Mouse (Mus musculus) limb, embryonic 11.5 days (tissue): ENCODE measurements around the gene Nucb1. TPM values are rescaled to one million over a fixed set of nuclear protein-coding genes. Genes with fewer than 3 reads are reported as not detected.
A peak's percentile ranks its signal among the peaks of the same experiment; 100 is the strongest.

Experiments
- ATAC-seq: fragments of 200-750 bp; cut with Nextera tagmentation; 2 replicates; pipeline ENCODE4 v1.8.0; 2017; ENCODE audit warnings: low read depth; ENCODE audit not compliant: insufficient number of reproducible peaks, low FRiP score, low TSS enrichment
- DNase-seq: peaks from one replicate; pipeline ENCODE4 v3.0.0-alpha.2; 2015; ENCODE audit warnings: low spot score
- H3K27ac ChIP-seq: fragments of 300-500 bp; sonication (generic); replicated peaks from 2 replicates; pipeline ENCODE4 v1.5.1; 2014; ENCODE audit warnings: low read depth, mild to moderate bottlenecking, low read length
- H3K27me3 ChIP-seq: fragments of 300-500 bp; sonication (generic); 2 replicates; pipeline ENCODE4 v1.6.1; 2014; ENCODE audit warnings: mild to moderate bottlenecking, low read length, mixed read lengths; ENCODE audit not compliant: control insufficient read depth, insufficient read depth
- H3K36me3 ChIP-seq: fragments of 300-500 bp; sonication (generic); 2 replicates; pipeline ENCODE4 v1.6.1; 2014; ENCODE audit warnings: mild to moderate bottlenecking, low read length, moderate library complexity, mixed read lengths; ENCODE audit not compliant: control insufficient read depth, insufficient read depth
- H3K4me1 ChIP-seq: fragments of 300-500 bp; sonication (generic); 2 replicates; pipeline ENCODE4 v1.6.1; 2014; ENCODE audit warnings: low read length, mixed read lengths; ENCODE audit not compliant: control insufficient read depth, insufficient read depth
- H3K4me2 ChIP-seq: fragments of 300-500 bp; sonication (generic); 2 replicates; pipeline ENCODE4 v1.6.1; 2014; ENCODE audit warnings: low read depth, mild to moderate bottlenecking, moderate library complexity; ENCODE audit not compliant: severe bottlenecking
- H3K4me3 ChIP-seq: fragments of 300-500 bp; sonication (generic); 2 replicates; pipeline ENCODE4 v1.5.1; 2014; ENCODE audit warnings: low read depth, low read length
- H3K9ac ChIP-seq: fragments of 300-500 bp; sonication (generic); 2 replicates; pipeline ENCODE4 v1.6.1; 2014; ENCODE audit warnings: mild to moderate bottlenecking, low read length
- H3K9me3 ChIP-seq: fragments of 300-500 bp; sonication (generic); 2 replicates; pipeline ENCODE4 v1.6.1; 2016; ENCODE audit warnings: low read length; ENCODE audit not compliant: control insufficient read depth
- WGBS: fragments of 180-500 bp; shearing (Covaris S2); extraction: QIAGEN DNeasy Blood & Tissue Kit; methylation state at CpG from one replicate; pipeline ENCODE4 v1.1.7; 2014; 5-methylcytosine and 5-hydroxymethylcytosine counted together
- polyA plus RNA-seq: library from polyadenylated mRNA; unstranded; fragments of >200 nt; fragmentation: Nextera tagmentation; extraction: Ambion mirVana; gene quantifications from 2 replicates; pipeline ENCODE4 v1.2.1, GENCODE M21; 2014

The Nucb1 gene
- polyA plus RNA-seq, 1 experiment from 2014 or later = 122 TPM

DNA sequence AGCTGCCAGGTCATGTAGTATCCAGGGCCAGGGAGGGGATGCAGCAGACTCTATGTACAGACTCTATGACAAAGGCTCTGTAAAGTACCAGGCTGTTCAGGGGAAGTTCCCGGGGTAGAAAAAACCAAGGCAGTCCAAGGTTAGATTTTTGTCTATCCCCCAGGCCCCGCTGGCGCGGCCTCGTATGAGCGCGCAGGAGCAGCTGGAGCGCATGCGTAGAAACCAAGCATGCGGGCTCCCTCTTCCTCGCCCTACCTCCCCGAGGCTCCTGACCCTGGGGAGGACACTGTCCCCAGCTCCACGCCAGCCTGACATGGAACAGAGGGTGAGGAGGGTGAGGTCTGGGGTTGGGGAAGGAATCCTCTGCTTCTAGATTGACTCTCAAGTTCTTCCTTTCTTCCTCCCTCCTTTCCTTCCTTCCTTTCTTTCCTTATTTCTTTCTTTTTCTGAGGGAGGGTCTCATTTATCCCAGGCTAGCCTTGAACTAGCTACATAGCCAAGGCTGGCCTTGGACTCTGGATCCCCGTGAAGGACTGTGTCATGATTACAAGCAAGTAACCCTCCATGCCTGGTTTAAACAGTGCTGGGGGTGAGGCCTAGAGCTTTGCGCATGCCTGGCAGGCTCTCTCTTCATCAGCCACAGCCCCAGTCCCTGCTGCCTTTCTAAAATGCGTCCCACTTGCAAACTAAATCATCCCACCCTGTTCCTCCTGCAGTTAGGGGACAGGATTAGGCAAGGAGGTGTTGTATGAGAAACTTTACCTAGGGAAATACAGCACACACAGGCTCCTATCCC, 39.6 kb upstream of the Nucb1 start:
- Histone ChIP-seq H3K27ac (no peak overlapping the region), H3K4me2 (no peak overlapping the region), H3K9me3 (no peaks in the 10 kb centered on the region), H3K36me3 (no peaks in the 10 kb centered on the region), H3K27me3 (no peaks in the 10 kb centered on the region), H3K4me1 (0 out of 2 replicates have a peak, but pooled peaks cover 2% of the 10 kb centered on the region), H3K4me3 (no peak overlapping the region), H3K9ac (no peak overlapping the region)
- no peak for DNase-seq
- 85% methylated on average over 16 of the region's 16 CpGs for WGBS
- ATAC-seq = no peak

DNA sequence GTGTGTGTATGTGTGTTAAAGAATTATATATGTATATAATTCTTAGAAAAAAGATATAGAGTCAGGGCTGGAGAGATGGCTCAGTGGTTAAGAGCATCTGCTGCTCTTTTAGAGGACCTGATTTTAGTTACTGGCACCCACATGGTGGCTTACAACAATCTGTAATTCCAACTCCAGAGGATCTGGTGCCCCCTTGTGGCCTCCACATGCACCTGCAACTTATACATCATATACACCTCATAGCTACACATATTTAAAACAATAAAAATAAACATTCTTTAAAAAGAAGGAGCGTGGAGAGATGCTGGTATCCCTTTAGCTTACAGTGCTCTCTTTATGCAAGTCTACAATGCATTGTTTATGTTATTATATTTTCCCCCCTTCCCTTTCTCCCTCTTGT, 34.3 kb upstream of the Nucb1 start:
- no peak overlapping the region for H3K27ac ChIP-seq

DNA sequence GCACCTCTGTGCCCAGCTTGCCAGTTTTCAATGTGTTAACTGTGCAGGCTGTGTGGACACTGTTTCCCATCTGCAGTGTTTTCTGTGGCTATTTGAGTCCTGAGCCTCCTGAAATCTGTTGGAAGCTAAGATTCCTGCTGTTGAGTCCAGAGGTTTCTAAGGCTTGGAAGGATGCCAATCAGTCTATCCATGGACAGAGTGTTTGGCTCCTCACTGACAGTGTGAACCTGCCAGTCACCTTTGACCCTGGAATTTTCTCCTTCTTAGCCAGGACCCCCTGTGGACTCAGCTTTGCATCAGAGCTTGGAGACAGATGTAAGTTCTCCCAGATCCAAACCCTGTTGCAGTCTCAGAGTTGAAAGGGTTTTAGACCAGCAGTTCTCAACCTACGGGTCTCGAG, 30.0 kb upstream of the Nucb1 start:
- Histone ChIP-seq H3K36me3 (no peaks in the 10 kb centered on the region), H3K9ac (no peak overlapping the region), H3K27me3 (no peaks in the 10 kb centered on the region), H3K4me1 (0 out of 2 replicates have a peak, but pooled peaks cover 5% of the 10 kb centered on the region), H3K9me3 (no peaks in the 10 kb centered on the region; the same call in 1 of the 2 replicates), H3K4me2 (no peak overlapping the region), H3K27ac (no peak overlapping the region), H3K4me3 (no peak overlapping the region)
- DNase-seq = no peak
- 54% methylated on average over 2 of the region's 2 CpGs for WGBS
- no peak for ATAC-seq

More for the DNA sequence above, 34.3 kb upstream of the Nucb1 start:
- H3K4me1 ChIP-seq = no peaks in the 10 kb centered on the region
- no peak overlapping the region for H3K4me3 ChIP-seq
- 83% methylated on average over 1 of the region's 1 CpGs for WGBS
- DNase-seq (no peak), ATAC-seq (no peak)
- H3K27me3 ChIP-seq = no peaks in the 10 kb centered on the region
- H3K4me2 ChIP-seq = no peak overlapping the region
- no peak overlapping the region for H3K9ac ChIP-seq
- H3K9me3 ChIP-seq = no peaks in the 10 kb centered on the region; the same call in 1 of the 2 replicates
- H3K36me3 ChIP-seq = no peaks in the 10 kb centered on the region

DNA sequence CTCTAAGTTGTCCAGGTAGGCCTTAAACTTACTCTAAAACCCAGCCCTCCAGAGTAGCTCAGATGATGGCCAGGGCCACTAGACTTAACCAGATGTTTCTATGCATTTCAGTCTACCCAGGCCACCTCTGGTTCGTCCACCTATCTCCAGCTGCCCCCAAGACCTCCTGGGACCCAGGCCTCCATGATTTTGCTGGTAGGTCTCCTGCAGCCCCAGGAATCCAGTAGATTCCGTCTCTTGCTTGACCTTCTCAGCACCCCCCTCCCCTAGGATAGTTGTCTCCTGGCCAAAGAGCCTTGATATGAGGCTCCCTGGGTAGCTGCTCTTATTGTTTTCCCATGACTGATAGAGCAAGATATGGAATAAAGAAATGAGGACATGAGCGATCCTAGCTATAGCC, 28.9 kb upstream of the Nucb1 start:
- H3K9me3 ChIP-seq = no peaks in the 10 kb centered on the region
- 80% methylated on average over 3 of the region's 3 CpGs for WGBS
- 0 out of 2 replicates have a peak, but pooled peaks cover 5% of the 10 kb centered on the region for H3K4me1 ChIP-seq
- H3K27me3 ChIP-seq = no peaks in the 10 kb centered on the region
- H3K4me2 ChIP-seq = no peak overlapping the region; the same call in 1 of the 2 replicates
- H3K4me3 ChIP-seq = no peak overlapping the region
- no peak overlapping the region for H3K27ac ChIP-seq
- no peak for DNase-seq
- H3K36me3 ChIP-seq = no peaks in the 10 kb centered on the region
- ATAC-seq = no peak
- no peak overlapping the region for H3K9ac ChIP-seq

DNA sequence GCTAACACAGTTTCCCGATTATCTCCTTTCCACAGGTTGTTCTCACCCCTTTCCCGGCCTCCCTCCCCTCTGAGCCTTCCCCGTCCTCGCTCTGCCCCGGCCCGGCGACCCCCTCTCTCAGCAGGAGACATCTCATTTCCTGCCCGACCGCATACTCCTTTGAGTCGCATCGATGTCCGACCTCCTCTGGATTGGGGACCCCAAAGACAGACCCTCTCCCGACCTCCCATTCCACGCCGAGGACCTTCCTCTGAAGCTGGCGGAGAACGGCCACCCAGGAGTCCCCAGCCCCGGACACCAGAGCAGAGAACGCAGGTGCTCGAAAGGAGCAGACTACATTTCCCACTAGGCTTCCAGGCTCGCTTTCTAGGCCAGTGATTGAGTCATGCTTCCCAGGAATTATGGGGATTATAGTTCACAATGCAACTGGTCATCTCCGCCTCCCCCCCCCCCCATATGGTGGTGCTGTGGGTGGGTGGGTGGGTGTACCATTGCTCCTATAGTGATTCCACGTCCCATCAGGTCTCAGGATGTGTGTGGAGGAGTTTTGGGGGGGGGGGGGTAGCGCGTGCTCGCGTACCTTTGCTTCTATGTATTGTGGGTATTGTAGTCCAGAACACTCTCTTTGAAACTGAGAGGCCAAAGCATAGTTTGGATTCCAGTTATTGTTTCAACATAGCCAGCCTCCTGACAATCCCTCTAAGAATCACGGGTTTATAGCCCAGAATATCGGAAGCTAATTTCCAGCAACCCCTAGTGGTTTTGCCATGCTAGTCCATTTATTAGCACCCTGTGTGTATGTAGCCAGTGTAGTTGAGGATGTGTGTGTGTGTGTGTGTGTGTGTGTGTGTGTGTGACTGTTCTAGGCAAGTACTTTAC, 28.2 kb upstream of the Nucb1 start:
- 3% methylated on average over 29 of the region's 29 CpGs for WGBS
- H3K9ac ChIP-seq = peak overlapping the region; percentile 40

DNA sequence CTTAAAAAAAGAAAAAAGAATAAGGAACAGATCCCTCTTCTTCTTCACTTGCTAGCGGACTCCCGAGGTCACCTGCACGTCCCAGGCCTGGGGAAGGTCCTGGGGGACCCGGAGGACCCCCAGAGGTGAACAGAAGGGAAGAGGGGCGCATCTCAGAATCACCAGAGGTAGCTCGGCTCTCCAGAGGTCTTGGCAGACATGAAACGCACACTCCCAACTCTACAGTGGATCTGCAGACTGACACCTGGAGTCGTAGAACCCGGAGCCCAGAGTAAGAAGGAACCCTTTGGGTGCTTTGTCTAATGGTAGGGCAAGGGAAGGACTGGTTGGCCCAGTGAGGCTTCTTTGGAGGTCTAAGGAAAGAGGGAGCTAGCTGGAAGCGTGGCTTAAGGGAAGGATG, 27.4 kb upstream of the Nucb1 start:
- no peak for DNase-seq
- peak overlapping the region; percentile 38 for H3K4me3 ChIP-seq
- 80% methylated on average over 10 of the region's 10 CpGs for WGBS
- H3K27ac ChIP-seq = no peak overlapping the region
- H3K9ac ChIP-seq = no peak overlapping the region
- no peak for ATAC-seq
- 0 out of 2 replicates have a peak, but pooled peaks cover 5% of the 10 kb centered on the region for H3K4me1 ChIP-seq
- H3K27me3 ChIP-seq = no peaks in the 10 kb centered on the region
- H3K36me3 ChIP-seq = no peaks in the 10 kb centered on the region
- peak overlapping the region; percentile 65 for H3K4me2 ChIP-seq
- no peaks in the 10 kb centered on the region for H3K9me3 ChIP-seq

More for the DNA sequence above, 28.2 kb upstream of the Nucb1 start:
- Histone ChIP-seq H3K4me1 (0 out of 2 replicates have a peak, but pooled peaks cover 5% of the 10 kb centered on the region), H3K9me3 (no peaks in the 10 kb centered on the region), H3K36me3 (no peaks in the 10 kb centered on the region), H3K4me2 (peak overlapping the region; percentile 65), H3K27me3 (no peaks in the 10 kb centered on the region), H3K27ac (no peak overlapping the region), H3K4me3 (peak overlapping the region; percentile 38)
- DNase-seq (peak; percentile 74), ATAC-seq (peak; percentile 72)

DNA sequence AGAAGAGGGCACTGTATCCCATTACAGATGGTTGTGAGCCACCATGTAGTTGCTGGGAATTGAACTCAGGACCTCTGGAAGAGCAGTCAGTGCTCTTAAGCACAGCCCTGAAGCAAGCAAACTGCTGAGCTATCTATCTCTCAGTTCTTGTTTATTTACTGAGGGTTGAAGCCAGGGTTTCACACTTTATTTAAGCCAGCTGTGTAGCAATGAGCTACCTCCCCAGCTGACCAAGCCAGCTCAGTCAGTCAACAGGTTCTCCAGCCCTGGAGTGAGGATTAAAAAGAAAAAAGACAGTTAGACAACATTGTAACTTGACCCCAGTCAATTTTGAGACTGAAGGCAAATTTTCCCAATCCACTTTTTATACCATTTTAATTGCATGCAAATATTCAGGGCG, 25.5 kb upstream of the Nucb1 start:
- no peak overlapping the region for H3K27ac ChIP-seq
- 88% methylated on average over 1 of the region's 1 CpGs for WGBS
- no peak overlapping the region for H3K4me3 ChIP-seq
- no peak overlapping the region for H3K9ac ChIP-seq
- H3K36me3 ChIP-seq = no peaks in the 10 kb centered on the region
- no peaks in the 10 kb centered on the region for H3K27me3 ChIP-seq
- no peak overlapping the region for H3K4me2 ChIP-seq
- H3K9me3 ChIP-seq = no peaks in the 10 kb centered on the region
- 0 out of 2 replicates have a peak, but pooled peaks cover 5% of the 10 kb centered on the region for H3K4me1 ChIP-seq
- DNase-seq = no peak
- no peak for ATAC-seq

DNA sequence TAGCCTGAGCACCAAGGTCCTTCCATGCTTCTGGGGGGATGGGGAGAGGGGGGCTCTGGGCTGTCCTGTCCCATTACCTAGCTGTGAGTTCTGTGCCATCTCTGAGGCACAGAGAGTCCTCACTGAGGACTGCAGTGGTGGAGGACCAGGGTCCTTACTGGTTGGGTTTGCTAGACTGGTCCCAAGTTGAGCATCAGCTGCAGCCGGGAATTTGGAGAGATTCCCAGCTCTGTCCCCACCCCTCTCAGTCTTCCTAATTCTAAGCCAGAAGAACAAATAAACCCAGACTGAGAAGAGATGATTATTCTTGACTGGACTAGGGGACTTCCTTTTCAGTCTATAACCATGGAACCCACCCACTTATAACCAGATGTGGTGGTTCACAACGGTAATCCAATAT, 20.4 kb upstream of the Nucb1 start:
- H3K4me2 ChIP-seq = no peak overlapping the region

More for the DNA sequence above, 20.4 kb upstream of the Nucb1 start:
- 80% methylated on average over 2 of the region's 2 CpGs for WGBS
- ATAC-seq = no peak
- H3K27ac ChIP-seq = no peak overlapping the region
- no peaks in the 10 kb centered on the region for H3K36me3 ChIP-seq
- DNase-seq = no peak
- 0 out of 2 replicates have a peak, but pooled peaks cover 3% of the 10 kb centered on the region for H3K4me1 ChIP-seq
- H3K27me3 ChIP-seq = no peaks in the 10 kb centered on the region
- H3K9ac ChIP-seq = no peak overlapping the region
- H3K9me3 ChIP-seq = no peaks in the 10 kb centered on the region
- H3K4me3 ChIP-seq = no peak overlapping the region
